Mouse (Mus musculus) heart, embryonic 14.5 days (tissue): Measurements from ENCODE around the gene Spata16. TPM values are rescaled to one million over a fixed set of nuclear protein-coding genes. Genes with fewer than 3 reads are reported as not detected.
"Not testable (repeated sequence)": the region's sequence is repeated elsewhere in the genome, so short reads cannot be mapped to it uniquely, and the experiment has no call there.

Experiments
- ATAC-seq: fragments of 200-750 bp; cut with Nextera tagmentation; 2 replicates; pipeline ENCODE4 v1.8.0; 2017; ENCODE audit warnings: low read depth, moderate TSS enrichment; ENCODE audit not compliant: insufficient number of reproducible peaks, insufficient read depth, low FRiP score
- H3K27ac ChIP-seq, 2 experiments: fragments of 200-500 bp in 1 of 2; fragments of 300-500 bp in 1 of 2; sonication (generic) in 1 of 2; replicated peaks in 1 of 2; 2 replicates each; pipeline ENCODE4 v1.5.1; 2012 to 2014; ENCODE audit warnings: low read depth in 2 of 2, low read length in 2 of 2, control low read depth in 1 of 2, mild to moderate bottlenecking in 1 of 2, mixed read lengths in 1 of 2; ENCODE audit not compliant: control insufficient read depth in 1 of 2, insufficient read depth in 1 of 2
- H3K27me3 ChIP-seq: fragments of 300-500 bp; sonication (generic); 2 replicates; pipeline ENCODE4 v1.6.1; 2014; ENCODE audit warnings: mild to moderate bottlenecking, low read length, control low read depth; ENCODE audit not compliant: control insufficient read depth, insufficient read depth
- H3K36me3 ChIP-seq: fragments of 300-500 bp; sonication (generic); 2 replicates; pipeline ENCODE4 v1.6.1; 2014; ENCODE audit warnings: mild to moderate bottlenecking, control low read depth, low read length, mixed read lengths; ENCODE audit not compliant: control insufficient read depth, insufficient read depth
- H3K4me1 ChIP-seq, 2 experiments: fragments of 200-500 bp in 1 of 2; fragments of 300-500 bp in 1 of 2; sonication (generic) in 1 of 2; 2 replicates each; pipeline ENCODE4 v1.6.1; 2012 to 2014; ENCODE audit warnings: low read length in 2 of 2, control low read depth in 1 of 2, mixed read lengths in 1 of 2; ENCODE audit not compliant: control insufficient read depth in 2 of 2, insufficient read depth in 2 of 2
- H3K4me2 ChIP-seq: fragments of 300-500 bp; sonication (generic); 2 replicates; pipeline ENCODE4 v1.6.1; 2014; ENCODE audit warnings: mild to moderate bottlenecking, low read length
- H3K4me3 ChIP-seq, 2 experiments: fragments of 200-500 bp in 1 of 2; fragments of 300-500 bp in 1 of 2; sonication (generic) in 1 of 2; 2 replicates each; pipeline ENCODE4 v1.5.1; 2012 to 2014; ENCODE audit warnings: low read length in 2 of 2, mild to moderate bottlenecking in 2 of 2, control low read depth in 1 of 2, low read depth in 1 of 2, moderate library complexity in 1 of 2; ENCODE audit not compliant: control insufficient read depth in 1 of 2, insufficient read depth in 1 of 2
- H3K9ac ChIP-seq: fragments of 300-500 bp; sonication (generic); 2 replicates; pipeline ENCODE4 v1.6.1; 2014; ENCODE audit warnings: mild to moderate bottlenecking, low read length
- H3K9me3 ChIP-seq: fragments of 300-500 bp; sonication (generic); 2 replicates; pipeline ENCODE4 v1.6.1; 2016; ENCODE audit warnings: low read length, control low read depth; ENCODE audit not compliant: control insufficient read depth
- whole genome bisulfite sequencing: fragments of 180-500 bp; shearing (Covaris S2); extraction: QIAGEN DNeasy Blood & Tissue Kit; methylation state at CpG from one replicate; pipeline ENCODE4 v1.1.7; 2014; 5-methylcytosine and 5-hydroxymethylcytosine counted together
- polyA plus RNA-seq: library from polyadenylated mRNA; unstranded; fragments of >200 nt; fragmentation: Nextera tagmentation; extraction: Ambion mirVana; gene quantifications from 2 replicates; pipeline ENCODE4 v1.2.1, GENCODE M21; 2014

Gene Spata16
- polyA plus RNA-seq, 1 experiment from 2014 or later = not detected

DNA sequence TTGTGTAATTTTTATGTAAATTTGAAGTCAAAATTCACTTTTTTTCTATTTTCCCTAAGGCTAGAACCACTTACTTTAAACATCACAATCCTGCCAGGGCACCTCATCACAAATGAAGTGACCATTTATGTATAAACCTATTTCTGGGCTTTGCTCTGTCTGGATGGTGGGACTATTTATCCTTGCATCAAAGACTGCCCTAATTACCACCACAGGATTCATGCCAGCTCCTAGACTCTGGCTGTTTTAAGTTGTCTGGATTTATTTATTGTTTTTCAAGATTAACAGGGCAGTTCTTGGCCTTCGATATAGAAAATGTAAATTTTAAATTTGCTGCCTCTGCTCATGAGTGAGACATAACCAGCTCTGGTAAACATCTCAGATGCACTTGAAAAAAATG, 6.7 kb downstream of the Spata16 start:
- H3K9me3 ChIP-seq = no peaks in the 10 kb centered on the region
- H3K9ac ChIP-seq = no peak overlapping the region
- H3K27me3 ChIP-seq = no peaks in the 10 kb centered on the region
- H3K36me3 ChIP-seq = no peaks in the 10 kb centered on the region
- no peak overlapping the region for H3K27ac ChIP-seq
- H3K4me3 ChIP-seq = no peak overlapping the region
- WGBS = 82% methylated on average over 1 of the region's 1 CpGs
- ATAC-seq = no peak
- H3K4me2 ChIP-seq = no peak overlapping the region
- H3K4me1 ChIP-seq = no peaks in the 10 kb centered on the region; a peak in 1 of 4 replicates

DNA sequence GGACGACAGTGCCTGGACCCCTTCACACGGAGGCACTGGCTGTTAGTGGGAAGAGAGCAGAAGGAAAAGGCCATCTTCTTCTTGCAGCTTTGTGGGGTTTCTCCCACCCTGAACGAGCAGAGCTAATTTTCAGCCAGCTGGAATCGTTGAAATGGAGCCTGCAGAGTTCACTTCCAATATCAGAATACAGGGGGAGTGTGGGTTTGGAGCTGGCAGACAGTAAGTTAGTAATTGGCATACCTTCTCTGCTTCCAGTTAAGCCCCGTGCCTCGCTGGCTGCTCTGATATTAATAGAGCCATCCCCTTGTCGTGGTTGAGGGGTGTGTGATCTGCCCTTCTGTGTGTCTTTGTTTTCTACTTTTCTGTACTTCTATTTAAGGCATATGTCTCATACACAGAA, 9.4 kb downstream of the Spata16 start:
- H3K4me1 ChIP-seq = no peaks in the 10 kb centered on the region
- WGBS = 65% methylated on average over 7 of the region's 7 CpGs
- no peaks in the 10 kb centered on the region for H3K9me3 ChIP-seq
- no peak overlapping the region for H3K9ac ChIP-seq
- no peak overlapping the region for H3K4me3 ChIP-seq
- H3K36me3 ChIP-seq = no peaks in the 10 kb centered on the region
- H3K27ac ChIP-seq = no peak overlapping the region
- no peak overlapping the region for H3K4me2 ChIP-seq
- no peak for ATAC-seq
- no peaks in the 10 kb centered on the region for H3K27me3 ChIP-seq

GRCm38 (mm10) chr3:26685832-26686231, 48.4 kb downstream of the Spata16 start:
- no peaks in the 10 kb centered on the region for H3K36me3 ChIP-seq
- no peak overlapping the region for H3K27ac ChIP-seq
- no peak overlapping the region for H3K4me3 ChIP-seq
- H3K27me3 ChIP-seq = no peaks in the 10 kb centered on the region
- no peaks in the 10 kb centered on the region for H3K4me1 ChIP-seq
- no peaks in the 10 kb centered on the region for H3K9me3 ChIP-seq
- no peak overlapping the region for H3K4me2 ChIP-seq
- no peak for ATAC-seq
- H3K9ac ChIP-seq = no peak overlapping the region
- 69% methylated on average over 3 of the region's 3 CpGs for WGBS

DNA sequence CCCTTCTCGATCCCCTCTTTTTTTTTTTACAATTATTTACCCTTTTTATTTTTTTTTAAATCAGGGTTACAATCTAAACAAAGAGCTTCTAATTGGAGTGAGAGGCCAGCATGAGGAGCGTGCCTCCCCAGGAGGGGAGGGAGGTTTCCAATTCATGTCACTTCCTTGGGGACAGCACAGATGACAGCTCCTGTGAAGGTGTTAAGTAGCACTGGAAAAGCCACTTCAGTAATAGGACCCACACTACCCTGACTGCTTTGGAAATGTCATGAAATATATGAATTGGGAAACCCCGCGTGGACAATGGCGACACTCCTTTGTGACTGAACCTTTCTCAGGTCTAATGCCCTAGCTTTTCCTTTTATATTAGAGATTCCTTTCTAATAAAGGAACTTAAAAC, 72.1 kb downstream of the Spata16 start:
- H3K27me3 ChIP-seq, H3K9ac ChIP-seq, H3K27ac ChIP-seq, H3K4me3 ChIP-seq, H3K4me2 ChIP-seq, ATAC-seq, H3K4me1 ChIP-seq, H3K9me3 ChIP-seq, H3K36me3 ChIP-seq: not testable (repeated sequence)
- 64% methylated on average over 5 of the region's 5 CpGs for WGBS

DNA sequence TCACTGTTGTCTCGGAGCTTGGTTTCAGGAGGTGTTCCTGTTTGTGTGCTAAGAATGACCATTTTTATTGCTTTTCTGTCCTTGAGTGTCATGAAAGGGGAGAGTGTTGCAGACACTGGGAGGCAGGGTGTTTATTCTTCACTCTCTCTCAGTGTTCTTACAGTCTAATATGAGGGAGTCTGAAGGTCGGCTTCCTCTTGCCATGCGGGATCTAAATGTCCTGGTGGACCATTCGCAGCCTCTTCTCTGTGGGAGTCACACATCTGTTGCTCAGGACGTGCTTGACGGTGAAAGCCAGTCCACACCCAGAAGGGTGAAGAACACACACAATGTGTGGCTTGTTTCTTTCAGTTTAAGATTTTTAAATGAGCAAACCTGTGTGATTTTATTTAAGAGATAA, 90.1 kb downstream of the Spata16 start:
- no peaks in the 10 kb centered on the region for H3K9me3 ChIP-seq
- H3K27me3 ChIP-seq = no peaks in the 10 kb centered on the region
- no peaks in the 10 kb centered on the region for H3K36me3 ChIP-seq
- no peak overlapping the region for H3K4me3 ChIP-seq
- no peaks in the 10 kb centered on the region for H3K4me1 ChIP-seq
- WGBS = 75% methylated on average over 6 of the region's 6 CpGs
- no peak overlapping the region for H3K27ac ChIP-seq
- no peak overlapping the region for H3K9ac ChIP-seq
- ATAC-seq = no peak
- H3K4me2 ChIP-seq = no peak overlapping the region

GRCm38 (mm10) chr3:26750492-26750891, 113.1 kb downstream of the Spata16 start:
- no peak overlapping the region for H3K9ac ChIP-seq
- H3K4me1 ChIP-seq = no peaks in the 10 kb centered on the region
- no peaks in the 10 kb centered on the region for H3K27me3 ChIP-seq
- no peak for ATAC-seq
- 64% methylated on average over 2 of the region's 2 CpGs for WGBS
- no peak overlapping the region for H3K4me3 ChIP-seq
- no peak overlapping the region for H3K27ac ChIP-seq
- no peaks in the 10 kb centered on the region for H3K36me3 ChIP-seq
- no peak overlapping the region for H3K4me2 ChIP-seq
- no peaks in the 10 kb centered on the region for H3K9me3 ChIP-seq

GRCm38 (mm10) chr3:26752441-26752840, 115.0 kb downstream of the Spata16 start:
- WGBS = 83% methylated on average over 6 of the region's 6 CpGs
- H3K4me3 ChIP-seq = no peak overlapping the region
- H3K4me2 ChIP-seq = no peak overlapping the region
- no peaks in the 10 kb centered on the region for H3K36me3 ChIP-seq
- ATAC-seq = no peak
- no peak overlapping the region for H3K9ac ChIP-seq
- H3K27me3 ChIP-seq = no peaks in the 10 kb centered on the region
- H3K4me1 ChIP-seq = no peaks in the 10 kb centered on the region
- no peak overlapping the region for H3K27ac ChIP-seq
- no peaks in the 10 kb centered on the region for H3K9me3 ChIP-seq

DNA sequence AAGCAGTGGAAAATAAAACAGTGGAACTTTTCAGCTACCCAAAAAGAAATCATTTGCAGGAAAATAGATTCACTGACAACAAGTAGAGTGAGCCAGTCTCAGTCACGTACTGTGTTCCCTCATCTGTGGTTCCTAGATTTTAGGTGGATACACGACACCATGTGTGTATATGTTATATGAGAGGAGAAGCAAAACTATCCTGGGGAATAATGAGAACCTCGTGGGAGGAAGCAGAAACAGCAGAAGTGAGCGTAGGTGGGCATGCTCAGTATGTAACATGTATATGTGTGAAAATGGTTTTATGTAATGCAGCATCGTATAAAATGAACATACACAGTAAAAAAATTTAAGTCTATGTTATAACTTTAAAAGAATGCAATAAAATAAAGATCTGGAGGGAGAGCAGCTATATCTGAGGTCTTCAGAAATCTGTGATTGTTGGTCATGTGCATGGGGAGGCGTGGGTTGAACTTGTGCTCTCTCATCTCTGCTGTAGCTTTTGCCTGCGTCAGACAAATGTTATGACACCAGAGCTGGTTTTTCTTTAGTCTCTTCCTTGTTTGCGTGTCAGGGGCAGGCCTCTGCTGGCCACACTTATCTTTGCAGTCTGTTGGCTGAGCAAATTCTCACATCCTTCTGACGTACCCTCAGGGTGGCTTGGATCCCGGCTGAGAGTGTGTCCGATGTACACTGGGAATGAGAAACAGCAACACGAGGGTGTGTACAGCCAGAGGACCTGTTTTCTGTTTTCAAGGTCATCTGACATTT, 156.1 kb downstream of the Spata16 start:
- H3K4me1 ChIP-seq = no peaks in the 10 kb centered on the region
- no peaks in the 10 kb centered on the region for H3K9me3 ChIP-seq
- no peak overlapping the region for H3K4me3 ChIP-seq
- H3K36me3 ChIP-seq = no peaks in the 10 kb centered on the region
- H3K4me2 ChIP-seq = no peak overlapping the region
- ATAC-seq = no peak
- H3K9ac ChIP-seq = no peak overlapping the region
- no peaks in the 10 kb centered on the region for H3K27me3 ChIP-seq
- 73% methylated on average over 12 of the region's 12 CpGs for WGBS
- no peak overlapping the region for H3K27ac ChIP-seq
